Mouse (Mus musculus): ENCODE data around the gene Rapgef1. TPM values are rescaled to one million over a fixed set of nuclear protein-coding genes. Genes with fewer than 3 reads are reported as not detected.

The Rapgef1 gene
- polyA plus RNA-seq, 1 experiment from 2014 or later = 5.4 TPM

DNA sequence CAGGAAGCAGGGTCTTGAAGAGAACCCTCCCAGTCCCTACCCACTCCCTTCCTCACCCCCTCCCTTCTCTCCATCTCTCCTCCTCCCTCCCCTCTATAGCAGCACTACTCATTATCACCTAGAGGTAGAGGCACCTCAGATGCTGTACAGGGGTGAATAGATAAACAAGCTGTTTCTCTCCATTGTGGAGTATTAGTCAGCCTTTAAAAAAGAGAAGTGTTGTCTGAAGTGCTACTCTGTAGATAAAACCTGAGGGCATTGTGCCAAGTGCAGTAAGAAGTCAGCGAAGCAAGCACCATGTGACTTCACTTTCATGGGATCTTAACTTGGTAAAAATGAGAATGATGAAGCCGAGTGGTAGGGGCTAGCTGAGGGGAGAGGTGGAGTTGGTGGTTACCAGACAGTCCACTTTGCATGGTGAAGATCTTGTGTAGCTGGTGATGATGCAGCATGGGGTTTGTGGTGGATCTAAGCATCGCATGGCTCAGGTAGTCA, 12.7 kb downstream of the Rapgef1 start:
- peaks cover 7% of the 10 kb centered on the region for H3K36me3 ChIP-seq
- 52% methylated on average over 3 of the region's 3 CpGs for WGBS (ENCODE audit: insufficient replicate concordance)
- no peak overlapping the region; the same call in 1 of the 2 replicates for H3K9ac ChIP-seq
- DNase-seq = no peak
- H3K9me3 ChIP-seq (replicated peaks) = no peaks in the 10 kb centered on the region
- peaks cover 82% of the 10 kb centered on the region for H3K4me1 ChIP-seq (replicated peaks)
- no peak overlapping the region; the same call in 1 of the 2 replicates for H3K27ac ChIP-seq
- peak; percentile 66 for ATAC-seq (ENCODE audit: low read depth)
- H3K27me3 ChIP-seq = no peaks in the 10 kb centered on the region
- no peak overlapping the region for H3K4me2 ChIP-seq
- H3K4me3 ChIP-seq (replicated peaks) = no peak overlapping the region

- H3K4me3 ChIP-seq (replicated peaks) = no peak overlapping the region
- H3K9me3 ChIP-seq (replicated peaks) = no peaks in the 10 kb centered on the region
- H3K9ac ChIP-seq = peak overlapping the region; percentile 1; the same call in 1 of the 2 replicates
- peaks cover 11% of the 10 kb centered on the region for H3K36me3 ChIP-seq
- DNase-seq (no peak), ATAC-seq (ENCODE audit: low read depth) (0 out of 2 replicates have a peak, but pooled peaks have one; percentile 37)
- WGBS (ENCODE audit: insufficient replicate concordance) = 51% methylated on average over 6 of the region's 6 CpGs
- no peak overlapping the region for H3K4me2 ChIP-seq
- H3K27me3 ChIP-seq = no peaks in the 10 kb centered on the region
- 0 out of 2 replicates have a peak overlapping the region, but pooled peaks have one; percentile 37 for H3K27ac ChIP-seq
- H3K4me1 ChIP-seq (replicated peaks) = peaks cover 77% of the 10 kb centered on the region
Measured at GRCm38 (mm10) chr2:29633101-29633554, 13.6 kb downstream of the Rapgef1 start.

DNA sequence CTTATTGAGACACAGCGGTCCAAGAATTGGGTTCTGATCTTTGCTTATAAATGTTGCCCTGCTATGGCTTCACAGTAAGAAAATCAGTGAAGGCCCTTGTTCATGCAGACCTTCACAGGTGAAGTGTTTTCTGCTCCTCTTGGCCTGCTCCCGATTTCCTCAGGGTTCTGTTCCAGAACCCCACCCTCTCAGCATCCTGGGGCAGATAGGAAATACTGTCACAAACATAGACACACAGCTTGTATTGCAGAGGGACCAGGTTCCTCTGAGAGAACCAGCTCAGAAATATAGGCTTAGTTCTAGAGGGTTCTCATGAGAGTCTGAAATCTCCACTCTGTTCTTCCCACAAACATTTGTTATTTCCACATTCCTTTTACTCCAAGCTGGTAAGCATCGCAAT, 14.3 kb downstream of the Rapgef1 start:
- no peak overlapping the region for H3K4me2 ChIP-seq
- no peaks in the 10 kb centered on the region for H3K27me3 ChIP-seq
- ATAC-seq (ENCODE audit: low read depth) (no peak), DNase-seq (no peak)
- H3K4me3 ChIP-seq (replicated peaks) = no peak overlapping the region
- H3K27ac ChIP-seq = peak overlapping the region; percentile 4; the same call in 1 of the 2 replicates
- H3K9me3 ChIP-seq (replicated peaks) = no peaks in the 10 kb centered on the region
- WGBS (ENCODE audit: insufficient replicate concordance) = 85% methylated on average over 3 of the region's 3 CpGs
- peaks cover 11% of the 10 kb centered on the region for H3K36me3 ChIP-seq
- H3K4me1 ChIP-seq (replicated peaks) = peaks cover 71% of the 10 kb centered on the region
- H3K9ac ChIP-seq = no peak overlapping the region

GRCm38 (mm10) chr2:29634541-29634940, 15.0 kb downstream of the Rapgef1 start:
- Histone ChIP-seq H3K4me3 (replicated peaks) (no peak overlapping the region), H3K9ac (no peak overlapping the region), H3K36me3 (peaks cover 11% of the 10 kb centered on the region), H3K4me2 (no peak overlapping the region), H3K27me3 (no peaks in the 10 kb centered on the region), H3K4me1 (replicated peaks) (peaks cover 70% of the 10 kb centered on the region), H3K27ac (no peak overlapping the region), H3K9me3 (replicated peaks) (no peaks in the 10 kb centered on the region)
- DNase-seq = no peak
- 72% methylated on average over 5 of the region's 5 CpGs for WGBS (ENCODE audit: insufficient replicate concordance)
- ATAC-seq (ENCODE audit: low read depth) = no peak

- WGBS (ENCODE audit: insufficient replicate concordance) = 79% methylated on average over 5 of the region's 5 CpGs
- H3K4me2 ChIP-seq = no peak overlapping the region
- no peak overlapping the region for H3K9ac ChIP-seq
- no peaks in the 10 kb centered on the region for H3K27me3 ChIP-seq
- no peak overlapping the region for H3K27ac ChIP-seq
- ATAC-seq (ENCODE audit: low read depth) (no peak), DNase-seq (no peak)
- no peak overlapping the region for H3K4me3 ChIP-seq (replicated peaks)
- H3K36me3 ChIP-seq = 0 out of 2 replicates have a peak, but pooled peaks cover 4% of the 10 kb centered on the region
- H3K4me1 ChIP-seq (replicated peaks) = peaks cover 59% of the 10 kb centered on the region
- no peaks in the 10 kb centered on the region for H3K9me3 ChIP-seq (replicated peaks)
Measured at GRCm38 (mm10) chr2:29635966-29636507, 16.5 kb downstream of the Rapgef1 start.

- Histone ChIP-seq H3K4me2 (no peak overlapping the region), H3K4me3 (replicated peaks) (no peak overlapping the region), H3K9me3 (replicated peaks) (no peaks in the 10 kb centered on the region), H3K9ac (no peak overlapping the region), H3K4me1 (replicated peaks) (peaks cover 45% of the 10 kb centered on the region), H3K27ac (no peak overlapping the region), H3K36me3 (0 out of 2 replicates have a peak, but pooled peaks cover 4% of the 10 kb centered on the region), H3K27me3 (no peaks in the 10 kb centered on the region)
- DNase-seq = no peak
- ATAC-seq (ENCODE audit: low read depth) = no peak
Measured at GRCm38 (mm10) chr2:29637528-29637927, 18.0 kb downstream of the Rapgef1 start.

GRCm38 (mm10) chr2:29639377-29639776, 19.9 kb downstream of the Rapgef1 start:
- 65% methylated on average over 1 of the region's 1 CpGs for WGBS (ENCODE audit: insufficient replicate concordance)
- Histone ChIP-seq H3K4me3 (replicated peaks) (no peak overlapping the region), H3K9ac (no peak overlapping the region), H3K4me2 (no peak overlapping the region), H3K4me1 (replicated peaks) (peaks cover 26% of the 10 kb centered on the region), H3K9me3 (replicated peaks) (no peaks in the 10 kb centered on the region), H3K27ac (no peak overlapping the region), H3K27me3 (no peaks in the 10 kb centered on the region), H3K36me3 (0 out of 2 replicates have a peak, but pooled peaks cover 4% of the 10 kb centered on the region)
- 0 out of 2 replicates have a peak, but pooled peaks have one; percentile 20 for ATAC-seq (ENCODE audit: low read depth)
- no peak for DNase-seq

GRCm38 (mm10) chr2:29639953-29640743, 20.6 kb downstream of the Rapgef1 start:
- Histone ChIP-seq H3K9me3 (replicated peaks) (no peaks in the 10 kb centered on the region), H3K36me3 (peaks cover 11% of the 10 kb centered on the region), H3K4me3 (replicated peaks) (no peak overlapping the region), H3K4me1 (replicated peaks) (peaks cover 18% of the 10 kb centered on the region), H3K4me2 (no peak overlapping the region), H3K27me3 (no peaks in the 10 kb centered on the region), H3K9ac (no peak overlapping the region), H3K27ac (0 out of 2 replicates have a peak overlapping the region, but pooled peaks have one; percentile 11)
- 35% methylated on average over 5 of the region's 5 CpGs for WGBS (ENCODE audit: insufficient replicate concordance)
- DNase-seq = no peak
- ATAC-seq (ENCODE audit: low read depth) = no peak

GRCm38 (mm10) chr2:29641707-29642106, 22.2 kb downstream of the Rapgef1 start:
- no peak overlapping the region for H3K4me2 ChIP-seq
- peaks cover 28% of the 10 kb centered on the region for H3K4me1 ChIP-seq (replicated peaks)
- H3K4me3 ChIP-seq (replicated peaks) = no peak overlapping the region
- no peak overlapping the region for H3K9ac ChIP-seq
- 79% methylated on average over 3 of the region's 3 CpGs for WGBS (ENCODE audit: insufficient replicate concordance)
- H3K9me3 ChIP-seq (replicated peaks) = no peaks in the 10 kb centered on the region
- ATAC-seq (ENCODE audit: low read depth) = no peak
- DNase-seq = no peak
- H3K27me3 ChIP-seq = no peaks in the 10 kb centered on the region
- H3K27ac ChIP-seq = no peak overlapping the region
- peaks cover 14% of the 10 kb centered on the region for H3K36me3 ChIP-seq

DNA sequence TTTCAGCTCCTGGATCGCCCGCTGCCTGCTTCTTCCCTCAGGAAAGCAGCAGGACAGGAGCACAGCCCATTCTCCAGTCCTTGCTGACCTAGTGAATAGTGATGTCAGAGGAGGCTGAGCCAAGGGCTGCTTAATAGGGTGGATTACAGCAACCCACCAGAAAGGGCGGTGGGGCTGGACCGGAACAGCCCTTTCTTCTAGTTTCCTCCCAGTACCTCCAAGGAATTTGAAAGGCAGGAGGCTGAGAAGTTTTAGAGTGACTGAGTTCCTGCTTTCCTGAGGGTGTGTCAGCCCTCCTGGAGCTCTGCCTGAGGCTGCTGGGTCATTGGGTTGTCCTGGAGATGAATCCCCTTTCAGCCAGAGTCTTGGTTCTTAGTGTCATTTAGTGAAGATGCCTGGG, 23.9 kb downstream of the Rapgef1 start:
- Histone ChIP-seq H3K4me1 (replicated peaks) (peaks cover 28% of the 10 kb centered on the region), H3K36me3 (peaks cover 10% of the 10 kb centered on the region), H3K4me3 (replicated peaks) (no peak overlapping the region), H3K9me3 (replicated peaks) (no peaks in the 10 kb centered on the region), H3K9ac (no peak overlapping the region), H3K27ac (no peak overlapping the region), H3K4me2 (no peak overlapping the region), H3K27me3 (no peaks in the 10 kb centered on the region)
- ATAC-seq (ENCODE audit: low read depth) = no peak
- 76% methylated on average over 4 of the region's 4 CpGs for WGBS (ENCODE audit: insufficient replicate concordance)
- no peak for DNase-seq

GRCm38 (mm10) chr2:29645071-29645628, 25.6 kb downstream of the Rapgef1 start:
- DNase-seq (no peak), ATAC-seq (ENCODE audit: low read depth) (no peak)
- Histone ChIP-seq H3K27me3 (no peaks in the 10 kb centered on the region), H3K4me3 (replicated peaks) (no peak overlapping the region), H3K4me1 (replicated peaks) (peaks cover 27% of the 10 kb centered on the region), H3K9ac (no peak overlapping the region), H3K4me2 (no peak overlapping the region), H3K36me3 (peaks cover 10% of the 10 kb centered on the region), H3K27ac (no peak overlapping the region), H3K9me3 (replicated peaks) (no peaks in the 10 kb centered on the region)
- 62% methylated on average over 4 of the region's 4 CpGs for WGBS (ENCODE audit: insufficient replicate concordance)

Data from liver, embryonic 13.5 days (tissue).